Mouse (Mus musculus) embryonic fibroblast, embryonic 13.5 days (primary cell): ENCODE data around the gene Enc1. TPM values are rescaled to one million over a fixed set of nuclear protein-coding genes. Genes with fewer than 3 reads are reported as not detected.

Experiments
- H3K27ac ChIP-seq: 2 replicates; pipeline ENCODE4 v1.5.1; 2012; ENCODE audit warnings: low read length, control low read depth, inconsistent platforms; ENCODE audit not compliant: insufficient read depth
- H3K4me1 ChIP-seq: 2 replicates; pipeline ENCODE4 v1.6.1; 2011; ENCODE audit warnings: low read length; ENCODE audit not compliant: control insufficient read depth, insufficient read depth
- H3K4me3 ChIP-seq: 2 replicates; pipeline ENCODE4 v1.5.1; 2011; ENCODE audit warnings: mild to moderate bottlenecking, control low read depth, low read length; ENCODE audit not compliant: insufficient read depth
- CTCF ChIP-seq: IDR thresholded peaks from 2 replicates; pipeline ENCODE4 v1.5.1; 2011; ENCODE audit warnings: mild to moderate bottlenecking, control low read depth, low read length, moderate library complexity, borderline replicate concordance; ENCODE audit not compliant: insufficient read depth
- POLR2A ChIP-seq: IDR thresholded peaks from 2 replicates; pipeline ENCODE4 v1.6.1; 2011; ENCODE audit warnings: low read depth, mild to moderate bottlenecking, control low read depth, low read length, moderate library complexity
- polyA plus RNA-seq: library from polyadenylated mRNA; stranded (reverse); fragments of >200 nt; gene quantifications from 2 replicates; pipeline ENCODE4 v1.2.4, GENCODE M21; 2011; ENCODE audit warnings: low read depth; ENCODE audit not compliant: missing spikeins, insufficient read length

The Enc1 gene
- polyA plus RNA-seq, 1 experiment: 58.2 TPM

DNA sequence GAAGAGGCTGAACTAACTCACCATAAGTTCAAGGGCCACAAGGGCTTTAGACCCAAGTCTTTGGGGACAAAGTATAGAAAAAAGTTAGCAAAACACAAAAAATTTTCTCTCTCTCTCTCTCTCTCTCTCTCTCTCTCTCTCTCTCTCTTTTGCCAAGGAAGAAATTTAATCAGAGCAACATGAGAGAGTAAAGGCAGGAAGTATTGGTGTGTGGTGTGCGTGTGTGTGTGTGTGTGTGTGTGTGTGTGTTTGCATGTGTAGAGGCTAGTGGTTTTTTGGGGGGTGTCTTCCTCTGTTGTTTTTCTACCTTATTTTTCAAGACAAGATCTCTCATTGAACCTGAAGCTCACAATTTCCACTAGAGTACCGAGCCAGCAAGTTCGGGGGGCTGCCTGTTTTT, 46.1 kb downstream of the Enc1 start:
- no peaks in the 10 kb centered on the region; the same call in 1 of the 2 replicates for H3K4me1 ChIP-seq
- H3K4me3 ChIP-seq: no peak overlapping the region
- no peak overlapping the region for H3K27ac ChIP-seq
- no peak for TF ChIP-seq POLR2A
- no peak for TF ChIP-seq CTCF

DNA sequence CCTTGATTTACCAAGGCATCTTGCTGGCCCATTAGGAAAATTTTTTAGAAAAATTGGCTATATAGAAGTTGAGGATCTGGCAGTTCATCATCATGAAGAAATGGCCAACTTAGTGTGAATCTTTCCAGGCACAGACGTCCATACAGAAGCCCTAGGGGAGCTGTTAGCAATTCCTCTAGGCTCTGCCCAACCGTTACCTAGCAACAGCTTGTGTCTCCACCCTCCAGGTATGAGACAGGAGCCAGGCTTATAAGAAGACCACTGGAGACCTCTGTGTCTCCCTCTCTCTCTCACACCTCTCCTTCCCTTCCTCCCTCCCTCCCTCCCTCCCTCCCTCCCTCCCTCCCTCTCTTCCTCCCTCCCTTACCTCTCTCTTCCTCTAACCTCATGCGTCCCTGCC, 49.8 kb downstream of the Enc1 start:
- no peak overlapping the region for H3K27ac ChIP-seq
- no peak overlapping the region for H3K4me3 ChIP-seq
- no peak for TF ChIP-seq CTCF
- TF ChIP-seq POLR2A: no peak
- H3K4me1 ChIP-seq: no peaks in the 10 kb centered on the region

DNA sequence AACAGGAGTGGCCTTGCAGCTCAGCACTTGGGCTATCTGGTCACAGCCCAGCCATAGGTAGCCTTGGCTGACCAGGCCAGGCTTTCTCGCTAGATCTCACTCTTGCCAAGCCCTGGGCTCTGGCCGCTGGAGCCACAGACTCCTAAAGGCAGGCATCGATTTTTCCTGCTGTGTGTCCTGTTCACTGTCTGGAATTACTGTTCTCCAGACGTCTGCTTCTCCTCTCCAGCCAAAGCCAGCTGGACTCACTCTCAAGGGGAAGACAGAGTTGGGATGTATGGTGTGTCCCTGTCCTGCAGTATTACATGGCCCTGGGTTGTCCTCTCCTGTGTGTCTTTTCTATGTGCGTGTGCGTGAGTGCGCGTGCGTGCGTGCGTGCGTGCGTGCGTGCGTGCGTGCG, 50.4 kb downstream of the Enc1 start:
- Histone ChIP-seq H3K4me3 (no peak overlapping the region), H3K4me1 (no peaks in the 10 kb centered on the region), H3K27ac (no peak overlapping the region)
- TF ChIP-seq POLR2A: no peak
- TF ChIP-seq CTCF: no peak

DNA sequence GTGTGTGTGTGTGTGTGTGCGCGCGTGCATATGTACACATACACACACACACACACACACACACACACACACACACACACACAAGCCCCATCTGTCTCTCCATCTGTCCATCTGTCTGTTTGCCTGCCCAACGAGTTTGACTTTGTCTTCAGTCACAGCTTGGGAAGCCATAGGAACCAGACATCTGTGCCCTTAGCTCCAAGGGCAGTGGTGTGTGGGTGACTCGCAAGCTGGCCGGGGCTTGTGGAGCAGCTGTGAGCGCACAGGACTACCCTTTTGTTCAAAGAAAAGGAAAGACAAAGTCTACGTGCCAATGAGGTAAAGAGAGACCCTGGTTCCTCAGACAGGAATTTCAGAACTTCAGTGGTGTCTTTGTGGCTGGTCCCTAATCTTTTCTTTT, 51.1 kb downstream of the Enc1 start:
- Histone ChIP-seq H3K4me1 (no peaks in the 10 kb centered on the region), H3K27ac (no peak overlapping the region), H3K4me3 (no peak overlapping the region)
- TF ChIP-seq CTCF: no peak
- no peak for TF ChIP-seq POLR2A

DNA sequence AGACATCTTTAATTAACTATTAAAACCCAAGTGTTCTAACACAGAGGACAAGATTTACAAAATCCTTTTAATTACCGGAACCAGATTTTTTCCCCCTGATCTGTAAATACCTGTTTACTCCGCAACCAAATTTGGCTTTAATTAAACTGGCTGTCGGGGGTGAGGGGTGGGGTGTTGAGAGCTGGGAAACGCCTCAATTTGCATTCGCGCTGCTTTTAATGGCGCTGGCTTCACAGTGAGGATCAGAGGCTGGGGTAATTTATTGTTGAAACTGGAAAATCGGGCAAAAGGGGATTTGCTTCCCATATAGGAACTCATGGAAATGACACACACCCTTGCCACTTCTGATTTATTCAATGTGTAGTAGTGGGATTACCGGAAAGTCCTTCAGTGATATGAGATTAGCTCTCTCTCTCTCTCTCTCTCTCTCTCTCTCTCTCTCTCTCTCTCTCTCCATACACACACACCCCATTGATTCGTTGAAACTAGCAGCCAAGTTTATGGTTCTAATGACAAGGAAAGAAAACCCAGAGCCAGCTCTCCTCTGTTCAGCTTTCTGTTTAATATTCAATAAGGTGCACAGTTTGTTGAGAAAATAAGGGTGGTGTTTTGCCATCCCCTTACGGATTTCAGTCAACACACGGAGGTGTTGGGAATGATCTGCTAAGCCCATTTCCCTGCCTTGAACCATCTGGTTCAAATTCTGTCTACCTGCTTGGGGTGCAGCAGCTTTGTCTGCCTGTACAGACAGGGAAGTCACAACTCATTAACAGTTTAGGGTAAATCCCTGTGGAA, 51.7 kb downstream of the Enc1 start:
- Histone ChIP-seq H3K4me3 (no peak overlapping the region), H3K4me1 (no peaks in the 10 kb centered on the region)

DNA sequence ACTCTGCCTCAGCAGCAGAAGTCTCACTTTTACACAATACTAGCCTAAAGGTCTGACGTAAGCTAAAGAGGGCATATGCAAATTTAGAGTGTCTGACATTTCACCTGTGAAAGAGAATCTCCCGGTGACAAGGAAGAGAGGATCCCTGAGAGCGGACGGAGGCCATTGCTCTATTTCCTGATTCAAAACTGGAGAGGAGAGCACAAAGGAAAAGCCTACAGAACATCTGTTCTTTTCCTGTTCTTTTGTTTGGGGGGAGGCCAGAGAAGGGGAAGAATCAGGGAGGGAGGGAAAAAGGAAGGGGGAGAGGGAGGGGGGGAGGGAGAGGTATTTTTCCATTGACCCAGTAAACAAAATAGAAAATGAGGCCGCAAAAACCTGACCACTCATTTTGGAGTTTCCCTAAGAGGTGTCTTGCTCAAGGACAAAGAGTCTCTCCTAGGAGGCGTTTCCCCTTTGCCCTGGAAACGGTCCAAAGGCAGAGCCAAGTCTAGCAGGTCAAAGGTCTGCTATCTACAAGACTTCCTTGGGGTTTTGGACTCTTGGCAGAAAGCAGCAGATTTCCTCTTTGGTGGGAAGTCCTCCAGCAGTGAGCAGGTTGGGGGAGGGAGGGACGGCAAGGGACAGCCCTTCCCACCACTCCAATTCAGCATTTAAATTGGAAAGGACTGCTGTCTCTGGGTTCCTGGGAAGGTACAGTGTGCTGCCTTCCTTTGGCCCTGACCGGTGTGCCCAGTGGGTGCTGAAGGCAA, 54.4 kb downstream of the Enc1 start:
- Histone ChIP-seq H3K4me1 (no peaks in the 10 kb centered on the region), H3K27ac (no peak overlapping the region), H3K4me3 (no peak overlapping the region)
- TF ChIP-seq CTCF (no peak), POLR2A (no peak)

More for the DNA sequence above, 51.7 kb downstream of the Enc1 start:
- no peak for TF ChIP-seq CTCF
- TF ChIP-seq POLR2A: no peak
- H3K27ac ChIP-seq: no peak overlapping the region

DNA sequence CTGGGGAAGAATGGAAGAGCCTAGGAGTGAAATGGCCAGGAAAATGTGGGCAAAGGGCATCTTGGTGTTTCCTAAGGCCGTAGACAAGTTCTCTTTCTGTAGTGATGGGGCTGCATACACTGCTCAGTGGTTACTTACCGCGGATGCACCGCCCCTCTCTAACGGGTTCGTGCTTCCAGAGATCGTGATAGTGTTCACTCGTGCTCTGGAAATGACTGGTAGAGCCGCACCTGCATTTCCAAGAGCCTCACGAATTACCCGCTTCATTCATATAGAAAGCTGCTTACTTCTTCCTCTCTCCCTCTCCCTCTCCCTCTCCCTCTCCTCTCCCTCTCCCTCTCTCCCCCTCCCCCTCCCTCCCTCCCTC, 54.9 kb downstream of the Enc1 start:
- Histone ChIP-seq H3K4me1 (no peaks in the 10 kb centered on the region), H3K27ac (no peak overlapping the region), H3K4me3 (no peak overlapping the region)
- TF ChIP-seq CTCF (no peak), POLR2A (no peak)

DNA sequence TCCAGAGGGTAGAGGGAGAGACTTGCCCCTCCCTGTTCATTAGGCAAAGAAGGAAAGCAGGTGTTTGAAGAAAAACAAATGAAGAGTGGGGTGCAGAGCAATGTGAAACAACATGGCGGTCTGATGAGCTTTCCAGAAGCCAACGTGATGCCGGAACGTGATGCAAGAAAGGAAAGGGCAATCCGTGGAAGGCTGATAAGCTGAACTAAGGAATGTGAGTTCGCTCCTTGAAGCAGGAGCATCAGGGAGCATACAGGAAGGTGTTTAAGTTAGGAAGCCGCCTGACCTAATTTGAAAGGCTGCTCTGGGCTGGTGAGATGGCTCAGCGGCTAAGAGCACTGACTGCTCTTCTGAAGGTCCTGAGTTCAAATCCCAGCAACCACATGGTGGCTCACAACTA, 55.4 kb downstream of the Enc1 start:
- H3K4me3 ChIP-seq: no peak overlapping the region
- no peaks in the 10 kb centered on the region for H3K4me1 ChIP-seq
- TF ChIP-seq CTCF: no peak
- TF ChIP-seq POLR2A: no peak
- H3K27ac ChIP-seq: no peak overlapping the region

DNA sequence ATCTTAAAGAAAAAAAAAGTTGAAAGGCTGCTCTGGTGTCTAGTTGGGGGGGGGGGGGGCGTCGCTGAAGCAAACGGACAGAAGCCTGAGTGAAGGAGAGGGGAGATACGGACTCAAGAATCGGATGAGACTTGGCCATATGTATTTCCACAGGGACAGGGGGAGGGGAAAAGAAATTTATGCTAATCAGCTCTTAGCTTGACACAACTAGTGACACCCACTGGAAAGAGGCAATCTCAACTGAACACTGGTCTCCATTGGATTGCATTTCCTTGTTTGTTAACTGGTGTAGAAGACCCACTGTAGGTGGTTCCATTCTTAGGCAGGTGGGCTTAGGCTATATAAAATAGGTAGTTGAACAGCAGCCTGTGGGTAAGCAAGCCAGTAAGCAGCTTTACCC, 55.9 kb downstream of the Enc1 start:
- Histone ChIP-seq H3K4me3 (no peak overlapping the region), H3K4me1 (no peaks in the 10 kb centered on the region), H3K27ac (no peak overlapping the region)
- TF ChIP-seq POLR2A: no peak
- no peak for TF ChIP-seq CTCF

DNA sequence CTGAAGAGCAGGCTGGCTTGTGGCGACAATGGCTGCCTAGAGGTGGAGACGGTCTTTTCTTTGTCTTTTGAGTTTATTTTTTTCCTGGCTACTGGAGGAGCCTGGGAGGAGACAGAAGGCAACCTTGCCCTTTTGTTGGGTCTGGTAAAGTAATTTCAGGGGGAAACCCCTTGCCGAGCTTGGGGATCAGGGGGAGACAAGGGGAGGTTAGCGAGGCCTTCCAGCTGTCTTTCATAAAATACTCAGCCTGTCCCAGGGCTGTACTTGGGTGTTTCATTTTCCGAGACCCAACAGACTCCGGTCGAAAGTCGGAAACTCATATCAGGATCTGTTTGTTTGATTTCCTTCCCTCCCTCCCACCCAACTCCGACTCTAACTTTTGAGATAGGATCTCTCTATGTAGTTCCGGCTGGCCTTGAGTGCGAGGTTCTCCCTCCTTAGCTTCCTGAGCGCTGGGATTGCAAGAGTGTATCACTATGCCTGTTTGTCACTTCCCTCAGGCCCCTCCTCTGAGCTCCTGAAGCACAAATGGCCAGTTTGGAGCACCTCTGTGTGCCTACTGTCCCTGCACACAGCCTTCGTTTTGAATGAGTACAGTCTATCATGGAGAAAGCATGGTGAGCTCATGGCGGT, 56.6 kb downstream of the Enc1 start:
- TF ChIP-seq CTCF (no peak), POLR2A (no peak)
- no peak overlapping the region for H3K27ac ChIP-seq
- no peak overlapping the region for H3K4me3 ChIP-seq
- H3K4me1 ChIP-seq: no peaks in the 10 kb centered on the region
